Mouse (Mus musculus): ENCODE data around the gene Trim31.

Trim31 gene

GRCm38 (mm10) chr17:36944121-36944775 lies 46.3 kb downstream of the Trim31 start:
- no peak for DNase-seq (ENCODE audit: low read depth, low spot score)

- no peak for DNase-seq (ENCODE audit: low read depth, low spot score)
Measured at GRCm38 (mm10) chr17:36947051-36947819, 49.3 kb downstream of the Trim31 start.

GRCm38 (mm10) chr17:36948286-36948685 lies 50.4 kb downstream of the Trim31 start:
- DNase-seq (ENCODE audit: low read depth, low spot score) = no peak

- no peak for DNase-seq (ENCODE audit: low read depth, low spot score)
Measured at GRCm38 (mm10) chr17:36949265-36949664, 51.3 kb downstream of the Trim31 start.

GRCm38 (mm10) chr17:36950981-36951947 lies 53.3 kb downstream of the Trim31 start, which contains the start of gene Ppp1r11:
Ppp1r11 (minus strand) TSS chr17:36951741.
- DNase-seq (ENCODE audit: low read depth, low spot score) = peak; percentile 99

- no peak for DNase-seq (ENCODE audit: low read depth, low spot score)
Measured at GRCm38 (mm10) chr17:36952631-36953030, 54.7 kb downstream of the Trim31 start.

GRCm38 (mm10) chr17:36953062-36953461 lies 55.1 kb downstream of the Trim31 start:
- no peak for DNase-seq (ENCODE audit: low read depth, low spot score)

GRCm38 (mm10) chr17:36957999-36958743 lies 60.3 kb downstream of the Trim31 start, which contains the start of the genes Znrd1 and Znrd1as:
Znrd1 (minus strand) TSS chr17:36958559.
Znrd1as (plus strand) TSS chr17:36958592.
- DNase-seq (ENCODE audit: low read depth, low spot score) = peak; percentile 99

GRCm38 (mm10) chr17:36958884-36959283 lies 61.0 kb downstream of the Trim31 start:
- DNase-seq (ENCODE audit: low read depth, low spot score) = no peak
